8 mouse cellular contexts compared by ENCODE assay signal in the genomic region with DNA sequence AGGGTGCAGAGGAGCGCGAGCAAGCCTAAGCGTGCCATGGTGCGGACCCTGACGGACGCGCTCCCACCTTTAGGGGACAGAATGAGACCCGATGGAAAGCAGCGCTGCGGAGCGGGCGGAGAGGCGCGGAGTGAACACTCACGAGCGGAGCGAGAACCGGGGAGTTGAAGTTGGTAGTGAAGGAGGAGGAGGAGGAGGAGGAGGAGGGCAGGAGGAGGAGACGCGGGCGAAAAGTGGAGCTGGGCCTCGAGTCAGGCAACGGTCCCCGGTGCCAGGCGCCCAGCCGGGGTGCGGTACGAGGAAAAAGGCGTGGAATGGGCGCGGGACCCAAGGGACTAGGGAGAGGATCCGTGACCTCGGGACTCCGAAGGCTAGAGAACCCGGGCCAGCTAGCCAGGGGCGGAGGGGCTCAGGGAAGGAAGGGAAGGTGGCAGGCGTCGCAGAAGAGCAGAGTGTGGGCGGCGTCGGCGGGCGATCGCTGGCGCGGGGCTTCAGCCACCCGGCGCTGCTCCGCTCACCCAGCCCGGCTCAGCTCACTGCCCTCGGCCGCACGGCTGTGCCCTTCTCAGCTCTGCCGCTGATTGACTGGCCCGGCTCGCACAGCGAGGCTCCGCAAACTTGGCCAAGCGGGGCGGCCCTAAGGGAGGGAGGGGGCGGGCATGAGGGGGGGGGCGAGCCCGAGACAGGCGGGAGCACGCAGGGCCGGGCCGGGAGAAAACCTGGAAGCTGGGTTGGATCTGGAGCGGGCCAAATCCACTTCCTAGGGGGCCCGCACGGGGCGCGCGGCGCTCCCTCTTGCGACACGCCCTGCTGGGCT. TPM values are rescaled to one million over a fixed set of nuclear protein-coding genes. Genes with fewer than 3 reads are reported as not detected.
DNase-seq lines count a peak whose midpoint lies in the region; ATAC-seq lines count a peak whose summit lies in the region.

Gene Gpc4, minus strand, starts transcription at position 515 of the 817 bp plus-strand sequence.

- peak within 1 kb of the TSS; percentile 41 for H3K9ac ChIP-seq in hindbrain, embryonic 15.5 days

- ATAC-seq in common myeloid progenitor, adult 5-6 weeks (replicated peaks; ENCODE audit: low read depth, poor library complexity, severe bottlenecking), result peak; percentile 74
- ATAC-seq in hindbrain, embryonic 15.5 days (ENCODE audit: low FRiP score, low read depth), result peak; percentile 92

- H3K4me2 ChIP-seq in hindbrain, embryonic 15.5 days, result peak within 1 kb of the TSS; percentile 88

- H3K4me1 ChIP-seq in hindbrain, embryonic 15.5 days (replicated peaks), result no peaks in the 10 kb centered on the region; the same call in 1 of the 2 replicates

- H3K27ac ChIP-seq in hindbrain, embryonic 15.5 days (replicated peaks), result 0 out of 2 replicates have a peak within 1 kb of the TSS, but pooled peaks have one; percentile 18

- 17% methylated on average over 71 of the region's 76 CpGs for WGBS in hindbrain, embryonic 15.5 days

- DNase-seq in adrenal gland, adult 8-10 months, result peak; percentile 61
- DNase-seq in gastrocnemius, postnatal 10 days, result peak; percentile 72
- DNase-seq in left cerebral cortex, adult 8-10 months (ENCODE audit: low spot score in 2 of 2), result peak in 1 of 2 experiments; percentile 28
- peak; percentile 84 to 90 for DNase-seq in lung, postnatal 4 days
- peak; percentile 67 for DNase-seq in right cerebral cortex, postnatal 14 days
- DNase-seq in T-cell, adult 2 months (ENCODE audit: low spot score), result no peak

- 0 out of 2 replicates have a peak, but pooled peaks cover 6% of the 10 kb centered on the region for H3K27me3 ChIP-seq in hindbrain, embryonic 15.5 days

- H3K36me3 ChIP-seq in hindbrain, embryonic 15.5 days, result no peaks in the 10 kb centered on the region

- no peaks in the 10 kb centered on the region for H3K9me3 ChIP-seq in hindbrain, embryonic 15.5 days

- H3K4me3 ChIP-seq in hindbrain, embryonic 15.5 days, result peak within 1 kb of the TSS; percentile 49

RNA-seq across cellular contexts. Expression of gene Gpc4, which starts in this region (rescaled TPM):
- total RNA-seq in adrenal gland, adult 8-10 months (2022), result 100 to 1,000 TPM in 2 of 4 experiments, 10 to 100 TPM in 2; 87.2 to 214 (median 143) TPM
- 1.5 and 2.4 TPM in 2 replicates for total RNA-seq in common myeloid progenitor, adult 5-6 weeks (2017)
- 100 to 1,000 TPM; 124 to 131 TPM for total RNA-seq in gastrocnemius, postnatal 10 days (2021)
- polyA plus RNA-seq in hindbrain, embryonic 15.5 days (2015; fragmentation: Nextera tagmentation; extraction: Ambion mirVana), result 12.5 and 12.9 TPM in 2 replicates
- total RNA-seq in left cerebral cortex, adult 8-10 months (2022), result 10 to 100 TPM; 18.4 to 20.1 (median 19.3) TPM

Comparison
In these comparisons a context has a peak if more than half of its experiments do, and no peak if none do; other contexts are left out.
1. RNA of gene Gpc4 (total RNA-seq): 87.2 to 214 TPM in adrenal gland, adult 8-10 months and 124 to 131 TPM in gastrocnemius, postnatal 10 days; 18.4 to 20.1 TPM in left cerebral cortex, adult 8-10 months and 1.5 to 2.4 TPM in common myeloid progenitor, adult 5-6 weeks; every median in the first group is over 4 times any median in the second.